Mouse (Mus musculus) G1E (cell line): ENCODE results near the gene Supt3.

Experiments
- CTCF ChIP-seq: IDR thresholded peaks from 2 replicates; pipeline ENCODE4 v1.5.1; 2012; ENCODE audit warnings: low read depth, low read length, inconsistent platforms, mixed read lengths
- GATA1 ChIP-seq: IDR thresholded peaks from 2 replicates; pipeline ENCODE4 v1.6.1; 2012; ENCODE audit warnings: borderline replicate concordance, low read length, inconsistent platforms, mixed read lengths
- GATA2 ChIP-seq: IDR thresholded peaks from 2 replicates; pipeline ENCODE4 v1.6.1; 2012; ENCODE audit warnings: low read depth, low read length, inconsistent platforms, borderline replicate concordance
- POLR2AphosphoS5 ChIP-seq: IDR thresholded peaks from 2 replicates; pipeline ENCODE4 v1.6.1; 2012; ENCODE audit warnings: low read depth, low read length, inconsistent platforms; ENCODE audit not compliant: insufficient replicate concordance
- TAL1 ChIP-seq: conservative IDR thresholded peaks from 2 replicates; pipeline ENCODE4 v1.6.1; 2012; ENCODE audit warnings: low read depth, low read length, inconsistent platforms, mixed read lengths

DNA sequence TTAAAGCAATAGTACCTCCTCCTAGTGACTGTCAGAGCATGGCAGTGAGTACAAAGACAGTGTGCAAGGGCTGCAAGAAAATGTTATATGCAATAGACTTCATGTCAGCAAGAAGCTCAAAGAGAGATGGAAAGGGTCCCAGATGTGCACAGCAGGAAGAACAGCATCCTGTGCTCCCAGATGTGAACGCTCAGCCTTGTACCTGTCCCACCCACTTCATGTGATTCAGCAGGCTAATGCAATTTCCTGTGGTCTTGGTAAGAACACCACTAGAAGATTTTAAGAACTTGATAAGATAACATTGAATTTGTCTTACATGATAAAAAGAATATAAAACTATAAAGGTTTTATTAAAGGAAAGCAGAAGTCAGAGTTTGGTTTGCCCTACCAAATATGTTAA is 230.5 kb downstream of the Supt3 start:
- TF ChIP-seq CTCF (no peak), POLR2AphosphoS5 (no peak), GATA1 (no peak), GATA2 (no peak), TAL1 (no peak)
